Mouse (Mus musculus) ES-Bruce4 (cell line): ENCODE measurements around the gene Manba. TPM values are rescaled to one million over a fixed set of nuclear protein-coding genes. Genes with fewer than 3 reads are reported as not detected.
"Not testable (repeated sequence)": the region's sequence is repeated elsewhere in the genome, so short reads cannot be mapped to it uniquely, and the experiment has no call there.

Experiments used
- H3K27ac ChIP-seq: 2 replicates; pipeline ENCODE4 v1.5.1; 2012; ENCODE audit warnings: low read length, inconsistent platforms; ENCODE audit not compliant: insufficient read depth
- H3K27me3 ChIP-seq: 2 replicates; pipeline ENCODE4 v1.6.1; 2012; ENCODE audit warnings: mild to moderate bottlenecking, low read length, inconsistent platforms; ENCODE audit not compliant: control insufficient read depth, poor library complexity, insufficient read depth, severe bottlenecking
- H3K36me3 ChIP-seq: 2 replicates; pipeline ENCODE4 v1.6.1; 2012; ENCODE audit warnings: inconsistent platforms, mild to moderate bottlenecking, low read length, moderate library complexity; ENCODE audit not compliant: control insufficient read depth, poor library complexity, insufficient read depth, severe bottlenecking
- H3K4me1 ChIP-seq: one replicate; pipeline ENCODE4 v1.8.1; 2011; ENCODE audit warnings: low read length; ENCODE audit not compliant: control insufficient read depth, insufficient read depth
- H3K4me3 ChIP-seq: 2 replicates; pipeline ENCODE4 v1.5.1; 2011; ENCODE audit warnings: low read depth, mild to moderate bottlenecking, low read length
- H3K9ac ChIP-seq: 2 replicates; pipeline ENCODE4 v1.6.1; 2012; ENCODE audit warnings: low read depth, mild to moderate bottlenecking, inconsistent platforms; ENCODE audit not compliant: poor library complexity, severe bottlenecking
- H3K9me3 ChIP-seq: replicated peaks from 2 replicates; pipeline ENCODE4 v1.6.1; 2012; ENCODE audit warnings: mild to moderate bottlenecking, low read length, inconsistent platforms; ENCODE audit not compliant: control insufficient read depth, poor library complexity, insufficient read depth, severe bottlenecking
- CTCF ChIP-seq: IDR thresholded peaks from one replicate; pipeline ENCODE4 v1.8.1; 2011; ENCODE audit warnings: low read depth, low read length
- EP300 ChIP-seq: IDR thresholded peaks from 2 replicates; pipeline ENCODE4 v1.6.1; 2011; ENCODE audit warnings: low read depth, low read length; ENCODE audit not compliant: insufficient read depth
- POLR2A ChIP-seq: IDR thresholded peaks from one replicate; pipeline ENCODE4 v1.8.1; 2011; ENCODE audit warnings: low read length; ENCODE audit not compliant: insufficient read depth
- polyA plus RNA-seq: library from polyadenylated mRNA; stranded (reverse); fragments of >200 nt; gene quantifications from 2 replicates; pipeline ENCODE4 v1.2.4, GENCODE M21; 2011; ENCODE audit warnings: low read depth; ENCODE audit not compliant: missing spikeins, insufficient read depth, insufficient read length

Manba gene
- polyA plus RNA-seq, 1 experiment, result 122 TPM

DNA sequence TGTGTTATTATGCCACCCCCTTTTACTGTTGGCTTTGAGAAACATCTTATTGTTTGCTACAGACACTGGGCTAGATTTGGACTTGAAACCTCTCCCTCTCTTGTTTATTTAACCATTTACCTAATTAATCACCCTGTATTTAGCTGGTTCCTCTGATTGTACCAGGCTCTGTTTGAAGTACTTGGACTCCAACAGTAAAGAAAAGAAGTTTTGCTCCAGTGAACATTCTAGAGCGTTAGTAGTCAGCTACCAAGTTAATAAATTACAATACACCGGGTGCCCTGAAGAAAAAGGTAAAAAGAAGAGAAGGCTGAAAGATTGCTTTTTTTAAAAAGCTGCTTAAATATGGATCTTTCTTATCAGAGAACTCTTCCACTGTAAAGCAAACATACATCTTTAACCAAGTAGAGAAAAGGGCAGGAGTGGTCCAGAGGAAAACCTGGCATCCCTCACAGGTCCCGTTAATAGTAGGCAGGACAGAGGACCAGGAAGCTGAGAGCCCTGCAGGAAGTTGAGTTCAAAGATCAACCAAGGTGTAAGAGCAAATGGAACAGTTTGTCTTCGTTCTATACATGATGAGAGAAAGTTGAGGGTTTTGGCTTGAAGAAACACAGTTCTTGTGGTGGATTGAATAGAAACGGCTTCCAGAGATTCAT, 4.6 kb downstream of the Manba start:
- no peaks in the 10 kb centered on the region for H3K27me3 ChIP-seq
- H3K4me3 ChIP-seq, result no peak overlapping the region
- H3K9ac ChIP-seq, result no peak overlapping the region
- H3K36me3 ChIP-seq, result no peaks in the 10 kb centered on the region
- no peaks in the 10 kb centered on the region for H3K4me1 ChIP-seq
- no peak overlapping the region for H3K27ac ChIP-seq
- no peak for TF ChIP-seq CTCF
- no peak for TF ChIP-seq POLR2A
- no peak for TF ChIP-seq EP300
- H3K9me3 ChIP-seq, result peaks cover 16% of the 10 kb centered on the region

DNA sequence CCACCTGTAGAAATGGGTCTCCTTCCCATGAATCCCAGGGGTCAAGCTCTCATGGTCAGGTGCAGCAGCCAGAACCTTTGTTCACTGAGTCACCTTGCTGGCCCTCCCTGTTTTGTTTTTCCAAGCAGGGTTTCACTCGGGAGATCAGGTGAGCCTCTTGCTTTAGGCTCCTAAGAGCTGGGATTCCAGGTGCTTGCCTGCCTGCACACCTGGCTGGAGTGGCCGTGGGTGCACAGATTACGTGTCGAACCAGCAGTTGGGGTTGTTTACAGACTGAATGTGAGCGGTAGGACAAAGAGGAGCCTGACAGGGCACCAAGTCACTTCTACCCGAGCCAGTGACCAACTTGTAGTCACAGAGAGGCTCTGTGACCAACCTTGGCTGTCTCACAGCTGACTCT, 5.7 kb downstream of the Manba start:
- H3K9ac ChIP-seq, result no peak overlapping the region
- no peaks in the 10 kb centered on the region for H3K27me3 ChIP-seq
- H3K36me3 ChIP-seq, result no peaks in the 10 kb centered on the region
- H3K9me3 ChIP-seq, result peaks cover 16% of the 10 kb centered on the region
- no peak overlapping the region for H3K4me3 ChIP-seq
- no peaks in the 10 kb centered on the region for H3K4me1 ChIP-seq
- H3K27ac ChIP-seq, result no peak overlapping the region
- no peak for TF ChIP-seq CTCF
- TF ChIP-seq POLR2A, result no peak
- no peak for TF ChIP-seq EP300

DNA sequence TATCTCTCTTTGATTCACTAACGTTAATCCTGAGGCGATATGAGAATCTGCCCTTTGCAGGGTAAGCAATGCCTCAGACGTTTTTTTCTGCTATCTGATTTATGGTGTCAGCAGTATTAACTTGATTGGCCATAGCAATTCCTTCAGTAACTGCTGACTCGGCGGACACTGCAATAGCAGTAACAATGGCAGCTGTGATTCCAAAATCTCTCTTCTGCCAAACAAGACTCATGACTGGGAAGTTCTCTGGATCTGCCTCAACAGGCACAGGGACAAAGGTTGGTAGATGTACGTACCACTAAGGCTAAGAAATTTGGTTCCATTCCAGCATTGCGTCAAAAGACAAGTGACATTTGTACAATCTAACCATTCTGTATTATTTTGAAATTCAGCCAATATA, 7.9 kb downstream of the Manba start:
- not testable (repeated sequence) for H3K4me1 ChIP-seq, H3K9ac ChIP-seq, H3K27me3 ChIP-seq, H3K36me3 ChIP-seq, H3K4me3 ChIP-seq, H3K27ac ChIP-seq
- H3K9me3 ChIP-seq, result peaks cover 16% of the 10 kb centered on the region

DNA sequence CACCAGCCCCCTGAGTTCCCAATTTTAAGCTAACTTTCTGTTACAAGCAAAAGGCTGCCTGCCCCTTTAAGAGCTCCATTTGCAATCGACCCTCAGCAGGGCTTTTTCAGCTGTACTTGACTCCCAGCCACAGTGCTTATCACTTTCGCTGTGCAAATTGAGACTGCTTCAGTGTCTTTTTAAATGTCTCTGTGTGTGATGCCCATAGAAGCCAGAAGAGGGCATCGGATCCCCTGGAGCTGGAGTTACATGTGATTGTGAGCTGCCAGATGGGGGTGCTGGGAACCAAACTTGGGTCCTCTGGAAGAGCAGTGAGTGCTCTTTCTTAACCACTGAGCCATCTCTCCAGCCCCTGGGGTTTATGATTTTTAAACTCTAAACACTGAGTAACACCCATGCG, 12.5 kb downstream of the Manba start:
- H3K36me3 ChIP-seq, H3K9ac ChIP-seq, H3K9me3 ChIP-seq, H3K4me1 ChIP-seq, H3K27me3 ChIP-seq, H3K27ac ChIP-seq, H3K4me3 ChIP-seq: not testable (repeated sequence)

DNA sequence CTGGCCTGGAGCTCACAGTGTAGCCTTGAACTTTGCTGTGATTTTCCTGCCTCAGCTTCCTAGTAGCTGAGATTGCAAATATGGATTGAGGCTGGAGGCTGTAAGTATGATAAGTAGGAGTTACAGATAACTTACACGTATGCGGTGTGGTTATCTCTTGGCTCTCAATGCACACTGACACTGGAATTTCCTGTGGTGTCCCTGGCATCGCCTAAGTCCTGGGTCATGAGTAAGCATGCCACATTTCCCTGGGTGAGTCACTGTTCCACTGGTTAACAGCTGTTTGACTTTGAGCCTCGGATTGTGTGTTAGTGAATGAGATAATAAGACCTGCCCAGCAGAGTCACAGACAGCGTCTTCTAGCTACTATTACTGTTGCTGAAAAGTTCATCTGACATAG, 13.5 kb downstream of the Manba start:
- H3K4me1 ChIP-seq, result no peaks in the 10 kb centered on the region
- TF ChIP-seq POLR2A (no peak), CTCF (no peak), EP300 (no peak)
- H3K36me3 ChIP-seq, result no peaks in the 10 kb centered on the region
- no peak overlapping the region for H3K4me3 ChIP-seq
- H3K9ac ChIP-seq, result no peak overlapping the region
- no peaks in the 10 kb centered on the region for H3K27me3 ChIP-seq
- no peak overlapping the region for H3K27ac ChIP-seq
- no peaks in the 10 kb centered on the region for H3K9me3 ChIP-seq

DNA sequence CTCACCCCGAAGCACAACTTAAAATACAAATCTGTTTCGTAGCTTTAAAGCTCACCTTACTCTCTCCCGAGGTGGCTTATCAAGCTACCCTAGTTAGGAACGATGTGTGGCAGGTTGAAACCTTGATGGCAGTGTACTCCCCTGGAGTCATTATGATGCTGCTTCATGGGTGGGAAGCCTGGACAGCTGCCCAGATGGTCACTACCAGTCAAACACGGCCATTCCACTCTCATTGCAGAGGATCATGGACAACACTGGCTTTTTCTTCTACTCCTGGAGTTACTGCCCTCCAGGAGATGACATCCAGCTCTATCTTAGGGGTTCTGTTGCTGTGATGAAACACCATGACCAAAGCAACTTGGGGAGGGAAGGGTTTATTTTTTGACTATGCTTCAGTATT, 17.7 kb downstream of the Manba start:
- Histone ChIP-seq H3K27ac (no peak overlapping the region), H3K36me3 (no peaks in the 10 kb centered on the region), H3K4me1 (no peaks in the 10 kb centered on the region), H3K9ac (no peak overlapping the region), H3K4me3 (no peak overlapping the region), H3K27me3 (no peaks in the 10 kb centered on the region), H3K9me3 (no peaks in the 10 kb centered on the region)
- no peak for TF ChIP-seq EP300
- TF ChIP-seq CTCF, result no peak
- TF ChIP-seq POLR2A, result no peak
